Mouse (Mus musculus) G1E (cell line): ENCODE measurements around the gene 4931428F04Rik.

Source experiments
- CTCF ChIP-seq: IDR thresholded peaks from 2 replicates; pipeline ENCODE4 v1.5.1; 2012; ENCODE audit warnings: low read depth, low read length, inconsistent platforms, mixed read lengths
- GATA1 ChIP-seq: IDR thresholded peaks from 2 replicates; pipeline ENCODE4 v1.6.1; 2012; ENCODE audit warnings: borderline replicate concordance, low read length, inconsistent platforms, mixed read lengths
- GATA2 ChIP-seq: IDR thresholded peaks from 2 replicates; pipeline ENCODE4 v1.6.1; 2012; ENCODE audit warnings: low read depth, low read length, inconsistent platforms, borderline replicate concordance
- POLR2AphosphoS5 ChIP-seq: IDR thresholded peaks from 2 replicates; pipeline ENCODE4 v1.6.1; 2012; ENCODE audit warnings: low read depth, low read length, inconsistent platforms; ENCODE audit not compliant: insufficient replicate concordance

GRCm38 (mm10) chr8:105233126-105233935 is 56.3 kb downstream of the 4931428F04Rik start:
- TF ChIP-seq CTCF = no peak
- TF ChIP-seq GATA1 = no peak
- TF ChIP-seq POLR2AphosphoS5 = no peak
- no peak for TF ChIP-seq GATA2
